Mouse (Mus musculus): Measurements from ENCODE around the gene Gm7978.
"Not testable (repeated sequence)": the region's sequence is repeated elsewhere in the genome, so short reads cannot be mapped to it uniquely, and the experiment has no call there.

The Gm7978 gene

GRCm38 (mm10) chr5:95736073-95736472 lies at the start of gene Gm7978:
Gm7978 (minus strand) TSS chr5:95736173.
- DNase-seq (ENCODE audit: low spot score in 2 of 2), result not testable (repeated sequence)

- DNase-seq (ENCODE audit: low spot score in 2 of 2), result not testable (repeated sequence)
These were observed 39.7 kb upstream of the Gm7978 start, which contains the start of gene E330014E10Rik for GRCm38 (mm10) chr5:95775690-95776089. E330014E10Rik (plus strand) TSS chr5:95775990.

- DNase-seq (ENCODE audit: low spot score in 2 of 2), result not testable (repeated sequence)
These were observed 5.7 kb upstream of the Gm7978 start, which contains the start of gene Gm7982 for GRCm38 (mm10) chr5:95741714-95742113. Gm7982 (plus strand) TSS chr5:95742014.

All from natural killer cell, adult 2 months (primary cell).